Mouse (Mus musculus): Measurements from ENCODE around the gene Map2.

DNA sequence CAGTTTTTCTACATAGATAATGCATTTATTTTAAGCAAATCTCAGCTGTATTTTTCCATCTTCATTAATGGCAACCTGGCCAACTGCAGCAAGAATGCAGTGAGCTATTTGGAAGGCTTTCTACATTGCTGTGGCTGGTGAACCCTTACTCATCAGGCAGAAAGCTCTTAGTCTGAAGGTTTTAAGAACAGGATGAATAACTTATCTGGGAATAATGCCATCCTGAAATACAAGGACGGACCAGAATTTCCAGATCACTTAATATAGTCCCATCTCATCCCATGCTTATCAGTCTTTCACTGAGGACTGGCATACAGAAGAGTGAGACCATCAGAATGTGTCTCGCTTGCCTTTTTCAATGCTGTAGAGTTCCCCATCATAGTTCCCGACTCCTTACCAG is 24.3 kb upstream of the Map2 start:
- TF ChIP-seq CHD2 (IDR thresholded peaks at IDR 0.05; ENCODE audit: low read depth, low read length) (no peak), HCFC1 (IDR thresholded peaks at IDR 0.05; ENCODE audit: borderline replicate concordance, insufficient read depth, low read length) (no peak)

All from ES-E14 (cell line).